Mouse (Mus musculus) thymus, adult 18-20 months (tissue): ENCODE results near the gene Tfeb.

Experiments
- DNase-seq, 2 experiments: peaks; one replicate each; pipeline ENCODE4 v3.0.0; 2022; ENCODE audit warnings: mixed read lengths in 2 of 2

The Tfeb gene

GRCm38 (mm10) chr17:47712889-47713571 is 23.8 kb upstream of the Tfeb start:
- no peak for DNase-seq

- DNase-seq = no peak
Observed at GRCm38 (mm10) chr17:47715037-47715436, 21.8 kb upstream of the Tfeb start.

GRCm38 (mm10) chr17:47721183-47721582 is 15.6 kb upstream of the Tfeb start:
- no peak for DNase-seq

- no peak for DNase-seq
Observed at GRCm38 (mm10) chr17:47726566-47726965, 10.3 kb upstream of the Tfeb start, which contains the start of gene Pgc. Gene Pgc (plus strand): TSS chr17:47726842.

GRCm38 (mm10) chr17:47730633-47731575 is 5.9 kb upstream of the Tfeb start:
- no peak for DNase-seq

GRCm38 (mm10) chr17:47735553-47736100 is 1.2 kb upstream of the Tfeb start:
- no peak for DNase-seq

GRCm38 (mm10) chr17:47737271-47738065 is 638 bp downstream of the Tfeb start:
- peak; percentile 69 to 72 for DNase-seq

- DNase-seq = peak; percentile 56 to 66
Observed at GRCm38 (mm10) chr17:47738066-47738878, 1.4 kb downstream of the Tfeb start.

GRCm38 (mm10) chr17:47738879-47739798 is 2.3 kb downstream of the Tfeb start:
- peak; percentile 22 to 57 for DNase-seq

- no peak for DNase-seq
Observed at GRCm38 (mm10) chr17:47740186-47740585, 3.4 kb downstream of the Tfeb start.

GRCm38 (mm10) chr17:47742991-47743734 is 6.3 kb downstream of the Tfeb start:
- no peak for DNase-seq

- no peak for DNase-seq
Observed at GRCm38 (mm10) chr17:47744086-47744485, 7.3 kb downstream of the Tfeb start.

- DNase-seq = no peak
Observed at GRCm38 (mm10) chr17:47744746-47745368, 8.0 kb downstream of the Tfeb start.

- DNase-seq = no peak
Observed at GRCm38 (mm10) chr17:47748791-47749553, 12.1 kb downstream of the Tfeb start.

- DNase-seq = no peak
Observed at GRCm38 (mm10) chr17:47749626-47750025, 12.8 kb downstream of the Tfeb start.

- DNase-seq = no peak
Observed at GRCm38 (mm10) chr17:47750101-47750500, 13.3 kb downstream of the Tfeb start.

- no peak for DNase-seq
Observed at GRCm38 (mm10) chr17:47751811-47752210, 15.0 kb downstream of the Tfeb start.

GRCm38 (mm10) chr17:47753130-47753775 is 16.4 kb downstream of the Tfeb start:
- DNase-seq = no peak
